Mouse (Mus musculus): Measurements from ENCODE around the gene Ilkap. TPM values are rescaled to one million over a fixed set of nuclear protein-coding genes. Genes with fewer than 3 reads are reported as not detected.

Gene Ilkap
- polyA plus RNA-seq, 1 experiment from 2014 or later = 140 TPM

- no peak overlapping the region for H3K4me2 ChIP-seq (ENCODE audit: low read length)
- no peak for ATAC-seq
- no peak overlapping the region for H3K27ac ChIP-seq (ENCODE audit: low read depth, low read length)
- no peak overlapping the region for H3K4me3 ChIP-seq (ENCODE audit: low read length)
- no peaks in the 10 kb centered on the region for H3K9me3 ChIP-seq (ENCODE audit: control insufficient read depth, low read length)
- H3K36me3 ChIP-seq (ENCODE audit: control insufficient read depth, insufficient read depth, low read length) = no peaks in the 10 kb centered on the region
- WGBS = 69% methylated on average over 2 of the region's 2 CpGs
- no peaks in the 10 kb centered on the region for H3K4me1 ChIP-seq (ENCODE audit: control insufficient read depth, insufficient read depth, low read depth, low read length)
- no peak overlapping the region for H3K9ac ChIP-seq (ENCODE audit: low read depth, low read length)
- H3K27me3 ChIP-seq (replicated peaks; ENCODE audit: control insufficient read depth, insufficient read depth, low read length) = no peaks in the 10 kb centered on the region
These were observed 74.0 kb downstream of the Ilkap start for GRCm38 (mm10) chr1:91324646-91325045.

Other genes with a start within 250 kb of the Ilkap start
- gene Ramp1, start 219.0 kb downstream of the Ilkap start, polyA plus RNA-seq (2015; fragmentation: Nextera tagmentation; extraction: Ambion mirVana) = 20.8 and 28.5 TPM in 2 replicates
- 59.2 and 60.1 TPM in 2 replicates for gene Ube2f, start 148.5 kb downstream of the Ilkap start, polyA plus RNA-seq (2015; fragmentation: Nextera tagmentation; extraction: Ambion mirVana)
- 14.7 and 15.0 TPM in 2 replicates for gene Scly, start 100.5 kb downstream of the Ilkap start, polyA plus RNA-seq (2015; fragmentation: Nextera tagmentation; extraction: Ambion mirVana)
- gene Espnl, start 76.7 kb downstream of the Ilkap start, polyA plus RNA-seq (2015; fragmentation: Nextera tagmentation; extraction: Ambion mirVana) = 0.05 and 0.14 TPM in 2 replicates
- 0.30 and 0.54 TPM in 2 replicates for gene Klhl30, start 47.8 kb downstream of the Ilkap start, polyA plus RNA-seq (2015; fragmentation: Nextera tagmentation; extraction: Ambion mirVana)
- 0.21 and 0.31 TPM in 2 replicates for gene Erfe, start 32.4 kb downstream of the Ilkap start, polyA plus RNA-seq (2015; fragmentation: Nextera tagmentation; extraction: Ambion mirVana)
- 138 and 150 TPM in 2 replicates for gene Hes6, start 15.2 kb upstream of the Ilkap start, polyA plus RNA-seq (2015; fragmentation: Nextera tagmentation; extraction: Ambion mirVana)
- 5.0 and 5.8 TPM in 2 replicates for gene Per2, start 60.5 kb upstream of the Ilkap start, polyA plus RNA-seq (2015; fragmentation: Nextera tagmentation; extraction: Ambion mirVana)
- gene Traf3ip1, start 95.8 kb upstream of the Ilkap start, polyA plus RNA-seq (2015; fragmentation: Nextera tagmentation; extraction: Ambion mirVana) = 10.4 TPM in 2 replicates
- 10.3 and 12.0 TPM in 2 replicates for gene Asb1, start 141.7 kb upstream of the Ilkap start, polyA plus RNA-seq (2015; fragmentation: Nextera tagmentation; extraction: Ambion mirVana)